Mouse (Mus musculus) ES-E14 (cell line): ENCODE results near the gene Rptn.

Experiments
- HCFC1 ChIP-seq: IDR thresholded peaks from 2 replicates; pipeline ENCODE4 v1.6.1; 2012; ENCODE audit warnings: low read length, inconsistent platforms, borderline replicate concordance; ENCODE audit not compliant: insufficient read depth
- MAFK ChIP-seq: IDR thresholded peaks from 2 replicates; pipeline ENCODE4 v1.6.1; 2014; ENCODE audit warnings: mild to moderate bottlenecking, low read depth, low read length, inconsistent platforms; ENCODE audit not compliant: insufficient read depth
- ZC3H11A ChIP-seq: IDR thresholded peaks from 2 replicates; pipeline ENCODE4 v1.6.1; 2012; ENCODE audit warnings: low read depth, mild to moderate bottlenecking, inconsistent platforms, low read length, borderline replicate concordance
- ZNF384 ChIP-seq: IDR thresholded peaks from 2 replicates; pipeline ENCODE4 v1.6.1; 2012; ENCODE audit warnings: low read depth, low read length, inconsistent platforms

- TF ChIP-seq HCFC1, result no peak
- no peak for TF ChIP-seq MAFK
- no peak for TF ChIP-seq ZNF384
- TF ChIP-seq ZC3H11A, result no peak
Measured at GRCm38 (mm10) chr3:93445165-93445705, 51.7 kb downstream of the Rptn start.
